Mouse (Mus musculus) liver, embryonic 11.5 days (tissue): Measurements from ENCODE around the gene Manbal. TPM values are rescaled to one million over a fixed set of nuclear protein-coding genes. Genes with fewer than 3 reads are reported as not detected.

Source experiments
- ATAC-seq: fragments of 200-750 bp; cut with Nextera tagmentation; replicated peaks from 2 replicates; pipeline ENCODE4 v1.8.0; 2017; ENCODE audit warnings: moderate number of reproducible peaks, mild to moderate bottlenecking, moderate TSS enrichment, moderate library complexity; ENCODE audit not compliant: low FRiP score
- DNase-seq: peaks from one replicate; pipeline ENCODE4 v3.0.0-alpha.2; 2017; ENCODE audit warnings: low spot score
- H3K27ac ChIP-seq: fragments of 300-500 bp; sonication (generic); 2 replicates; pipeline ENCODE4 v1.5.1; 2014; ENCODE audit warnings: mild to moderate bottlenecking, low read depth, low read length, control low read depth
- H3K27me3 ChIP-seq: fragments of 300-500 bp; sonication (generic); replicated peaks from 2 replicates; pipeline ENCODE4 v1.6.1; 2014; ENCODE audit warnings: low read length, mixed read lengths; ENCODE audit not compliant: control insufficient read depth, insufficient read depth
- H3K36me3 ChIP-seq: fragments of 300-500 bp; sonication (generic); 2 replicates; pipeline ENCODE4 v1.6.1; 2014; ENCODE audit warnings: mild to moderate bottlenecking, low read length, moderate library complexity, mixed read lengths; ENCODE audit not compliant: control insufficient read depth, insufficient read depth
- H3K4me1 ChIP-seq: fragments of 300-500 bp; sonication (generic); replicated peaks from 2 replicates; pipeline ENCODE4 v1.6.1; 2014; ENCODE audit warnings: low read length, mixed read lengths; ENCODE audit not compliant: control insufficient read depth, insufficient read depth
- H3K4me2 ChIP-seq: fragments of 300-500 bp; sonication (generic); 2 replicates; pipeline ENCODE4 v1.6.1; 2014; ENCODE audit warnings: mild to moderate bottlenecking, control low read depth, moderate library complexity
- H3K4me3 ChIP-seq: fragments of 300-500 bp; sonication (generic); 2 replicates; pipeline ENCODE4 v1.5.1; 2014; ENCODE audit warnings: low read depth, low read length, control low read depth
- H3K9ac ChIP-seq: fragments of 300-500 bp; sonication (generic); 2 replicates; pipeline ENCODE4 v1.6.1; 2014; ENCODE audit warnings: low read depth, low read length, control low read depth
- H3K9me3 ChIP-seq: fragments of 300-500 bp; sonication (generic); 2 replicates; pipeline ENCODE4 v1.6.1; 2016; ENCODE audit warnings: low read length, inconsistent platforms, mixed read lengths; ENCODE audit not compliant: control insufficient read depth
- WGBS: fragments of 180-500 bp; shearing (Covaris S2); extraction: QIAGEN DNeasy Blood & Tissue Kit; methylation state at CpG from one replicate; pipeline ENCODE4 v1.1.7; 2014; 5-methylcytosine and 5-hydroxymethylcytosine counted together
- polyA plus RNA-seq: library from polyadenylated mRNA; unstranded; fragments of >200 nt; fragmentation: Nextera tagmentation; extraction: Ambion mirVana; gene quantifications from 2 replicates; pipeline ENCODE4 v1.2.1, GENCODE M21; 2014

The Manbal gene
- polyA plus RNA-seq, 1 experiment from 2014 or later: 23.0 TPM

DNA sequence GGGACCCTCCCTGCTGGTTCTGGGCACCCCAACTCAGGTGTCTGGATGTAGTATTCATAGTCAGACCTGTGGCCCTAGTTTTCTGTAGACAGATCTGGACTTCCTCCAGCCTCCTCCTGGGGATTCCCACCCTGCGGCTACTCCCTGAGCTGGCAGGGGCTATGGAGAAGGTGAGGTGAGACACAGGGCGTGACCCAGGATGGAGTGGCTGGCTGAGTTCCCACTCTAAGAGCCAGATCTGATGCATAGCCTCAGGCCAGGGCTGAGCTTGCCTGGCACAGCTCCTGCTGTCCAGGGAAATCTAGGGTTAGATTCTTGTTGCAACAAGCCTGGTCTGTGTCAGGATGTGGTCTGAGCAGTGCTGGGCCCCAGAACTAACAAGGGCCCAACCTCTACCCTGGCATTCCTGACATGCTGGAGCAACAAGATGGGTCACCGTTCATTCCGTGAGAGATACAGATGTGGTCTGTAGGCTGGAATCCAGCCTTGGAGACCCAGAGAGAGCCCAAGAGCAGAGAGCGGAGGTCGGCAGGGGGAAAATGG, 43.8 kb downstream of the Manbal start:
- no peak overlapping the region for H3K9ac ChIP-seq
- no peaks in the 10 kb centered on the region for H3K36me3 ChIP-seq
- WGBS: 85% methylated on average over 6 of the region's 6 CpGs
- H3K27me3 ChIP-seq: no peaks in the 10 kb centered on the region
- no peak overlapping the region for H3K4me2 ChIP-seq
- H3K27ac ChIP-seq: no peak overlapping the region
- no peaks in the 10 kb centered on the region for H3K4me1 ChIP-seq
- ATAC-seq (no peak), DNase-seq (no peak)
- H3K9me3 ChIP-seq: no peaks in the 10 kb centered on the region
- H3K4me3 ChIP-seq: no peak overlapping the region

DNA sequence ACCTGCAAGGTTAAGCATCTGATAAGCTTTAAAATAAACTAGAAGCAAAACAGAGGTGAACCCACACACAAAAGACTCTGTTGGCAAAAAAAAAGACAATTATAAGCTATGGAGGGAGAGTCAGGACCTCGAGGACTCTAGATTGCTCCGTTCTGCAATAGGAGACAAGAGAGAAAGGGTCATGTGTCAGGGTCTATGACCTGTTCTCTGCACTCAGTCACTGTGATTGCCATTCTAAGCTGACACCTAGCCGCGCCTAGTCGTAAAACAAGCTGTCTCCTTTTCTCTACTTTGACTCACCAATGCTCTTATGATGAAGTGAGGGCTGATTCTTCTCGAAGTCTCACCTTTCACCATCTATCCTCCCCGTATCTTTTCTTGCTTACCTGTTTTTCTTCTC, 45.1 kb downstream of the Manbal start:
- H3K36me3 ChIP-seq: no peaks in the 10 kb centered on the region
- H3K9ac ChIP-seq: no peak overlapping the region
- no peaks in the 10 kb centered on the region for H3K4me1 ChIP-seq
- no peaks in the 10 kb centered on the region for H3K9me3 ChIP-seq
- DNase-seq (no peak), ATAC-seq (no peak)
- H3K27me3 ChIP-seq: no peaks in the 10 kb centered on the region
- H3K4me3 ChIP-seq: no peak overlapping the region
- no peak overlapping the region for H3K27ac ChIP-seq
- WGBS: 72% methylated on average over 7 of the region's 7 CpGs
- no peak overlapping the region for H3K4me2 ChIP-seq

DNA sequence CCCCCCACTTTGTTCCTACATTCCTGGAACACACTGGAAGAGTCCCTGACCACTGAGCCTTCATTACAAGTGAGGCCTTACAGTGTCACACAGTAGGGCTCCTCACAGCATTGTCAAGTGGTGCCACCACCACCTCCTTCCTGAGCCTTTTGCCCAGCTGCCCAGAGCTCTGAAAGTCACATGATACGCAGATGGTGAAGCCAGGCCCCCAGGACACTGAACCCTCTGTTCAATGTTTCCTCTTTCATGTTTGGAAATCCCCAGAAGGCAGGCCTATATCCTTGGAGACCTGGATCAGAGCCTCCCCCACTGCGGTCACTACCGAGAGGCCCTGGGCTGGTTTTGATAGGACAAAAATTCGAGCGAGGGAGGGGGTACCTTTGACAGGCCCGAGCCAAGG, 49.8 kb downstream of the Manbal start:
- no peak overlapping the region for H3K4me2 ChIP-seq
- H3K9ac ChIP-seq: no peak overlapping the region
- ATAC-seq (no peak), DNase-seq (no peak)
- WGBS: 60% methylated on average over 6 of the region's 6 CpGs
- no peaks in the 10 kb centered on the region for H3K9me3 ChIP-seq
- no peak overlapping the region for H3K4me3 ChIP-seq
- H3K27me3 ChIP-seq: peaks cover 2% of the 10 kb centered on the region
- H3K27ac ChIP-seq: no peak overlapping the region
- H3K36me3 ChIP-seq: no peaks in the 10 kb centered on the region
- H3K4me1 ChIP-seq: peaks cover 4% of the 10 kb centered on the region; the same call in 1 of the 2 replicates

DNA sequence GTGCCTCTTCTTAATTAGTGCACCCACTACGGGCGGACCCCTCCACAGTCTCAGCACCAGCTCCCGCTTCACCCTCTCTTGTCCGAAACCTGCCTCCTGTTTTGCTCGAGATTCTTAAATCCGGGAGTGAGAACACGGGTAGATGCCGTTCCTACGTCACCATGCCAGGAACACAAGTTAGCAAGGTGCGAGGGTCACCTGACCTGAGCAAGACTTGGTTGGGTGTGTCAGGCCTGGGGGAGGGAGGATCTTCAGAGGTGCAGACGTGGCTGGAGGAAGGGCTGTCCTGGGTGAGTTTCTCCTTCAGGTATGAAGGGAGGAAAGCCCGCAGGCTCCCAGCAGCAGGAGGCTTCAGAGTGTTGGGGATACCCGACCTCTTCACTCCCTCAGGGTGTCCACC, 50.8 kb downstream of the Manbal start, which contains the start of gene Src:
Gene Src (plus strand): TSS at position 239 of the 400 bp plus-strand sequence.
- no peaks in the 10 kb centered on the region for H3K36me3 ChIP-seq
- H3K9ac ChIP-seq: no peak within 1 kb of the TSS
- H3K9me3 ChIP-seq: no peaks in the 10 kb centered on the region
- no peak within 1 kb of the TSS for H3K4me3 ChIP-seq
- DNase-seq (no peak), ATAC-seq (no peak)
- H3K4me1 ChIP-seq: peaks cover 8% of the 10 kb centered on the region
- H3K4me2 ChIP-seq: no peak within 1 kb of the TSS
- H3K27me3 ChIP-seq: peaks cover 2% of the 10 kb centered on the region
- no peak within 1 kb of the TSS for H3K27ac ChIP-seq
- WGBS: 22% methylated on average over 13 of the region's 13 CpGs

DNA sequence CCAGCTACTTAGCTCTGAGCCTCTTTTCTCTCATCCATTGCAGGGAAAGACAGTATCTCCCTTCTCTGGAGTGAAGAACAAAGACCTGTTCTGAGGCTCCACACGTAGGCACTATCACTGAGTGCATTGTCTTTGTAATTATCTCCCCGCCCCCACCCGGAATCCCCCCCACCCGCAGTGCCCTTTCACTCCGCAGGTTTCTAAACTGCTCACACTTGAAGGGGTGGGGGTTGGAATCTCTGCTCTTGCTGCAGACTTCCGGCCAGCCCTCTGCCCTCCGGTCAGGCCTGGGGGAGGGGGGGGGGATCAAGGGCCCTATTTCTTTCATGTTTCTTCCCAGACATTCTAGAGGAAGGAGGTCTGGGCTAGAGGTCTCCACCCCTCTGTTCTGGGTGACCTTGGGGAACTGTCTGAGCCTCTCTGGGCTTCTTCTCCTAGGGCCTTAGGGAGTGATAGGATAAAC, 51.2 kb downstream of the Manbal start:
- no peak for DNase-seq

DNA sequence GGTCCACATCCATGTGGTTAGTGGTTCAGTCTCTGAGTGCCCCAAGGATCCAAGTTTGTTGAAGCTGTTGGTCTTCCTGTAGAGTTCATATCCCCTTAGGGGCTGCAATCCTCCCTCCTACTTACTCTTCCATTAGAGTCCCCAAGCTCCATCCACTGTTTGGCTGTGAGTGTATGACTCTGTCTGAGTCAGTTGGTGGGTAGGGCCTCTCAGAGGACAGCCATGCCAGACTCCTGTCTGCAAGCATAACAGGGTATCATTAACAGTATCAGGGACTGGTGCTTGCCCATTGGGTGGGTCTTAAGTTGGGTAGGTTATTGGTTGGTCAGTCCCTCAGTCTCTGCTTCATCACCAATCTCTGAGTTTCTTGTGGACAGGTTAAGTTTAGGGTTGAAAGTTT, 52.1 kb downstream of the Manbal start:
- ATAC-seq: no peak
- H3K36me3 ChIP-seq: no peaks in the 10 kb centered on the region
- no peak overlapping the region for H3K9ac ChIP-seq

More for the DNA sequence above, 51.2 kb downstream of the Manbal start:
- WGBS: 3% methylated on average over 7 of the region's 7 CpGs
- H3K9ac ChIP-seq: no peak overlapping the region
- H3K4me2 ChIP-seq: no peak overlapping the region
- H3K4me3 ChIP-seq: no peak overlapping the region
- H3K36me3 ChIP-seq: no peaks in the 10 kb centered on the region
- H3K4me1 ChIP-seq: peaks cover 12% of the 10 kb centered on the region
- H3K27ac ChIP-seq: no peak overlapping the region
- no peak for ATAC-seq
- H3K27me3 ChIP-seq: peaks cover 5% of the 10 kb centered on the region
- no peaks in the 10 kb centered on the region for H3K9me3 ChIP-seq

DNA sequence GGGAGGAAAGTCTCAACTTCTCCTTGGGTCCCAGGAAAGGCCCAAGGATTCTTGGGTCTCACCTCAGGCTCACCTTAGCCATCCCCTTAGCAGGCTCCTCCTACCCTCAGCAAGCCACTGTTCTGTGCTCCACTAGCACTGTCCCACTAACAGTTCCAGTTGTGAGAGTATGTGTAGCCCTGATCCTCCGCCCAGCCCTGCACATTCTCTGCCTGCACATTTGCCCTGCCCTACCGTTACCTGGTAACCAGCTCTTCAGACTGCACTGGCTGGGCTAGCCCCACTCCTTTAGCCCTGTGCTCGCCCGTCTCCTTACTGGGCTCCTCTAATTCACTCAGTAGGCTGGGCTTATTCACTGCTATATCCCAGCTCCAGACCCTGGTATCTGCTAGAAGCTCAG, 53.0 kb downstream of the Manbal start:
- 85% methylated on average over 4 of the region's 4 CpGs for WGBS
- Histone ChIP-seq H3K9me3 (no peaks in the 10 kb centered on the region), H3K27ac (no peak overlapping the region), H3K9ac (no peak overlapping the region), H3K4me3 (no peak overlapping the region), H3K27me3 (peaks cover 18% of the 10 kb centered on the region), H3K36me3 (no peaks in the 10 kb centered on the region), H3K4me2 (no peak overlapping the region), H3K4me1 (peaks cover 16% of the 10 kb centered on the region)
- ATAC-seq: no peak
- DNase-seq: no peak

More for the DNA sequence above, 52.1 kb downstream of the Manbal start:
- H3K9me3 ChIP-seq: no peaks in the 10 kb centered on the region
- DNase-seq: no peak
- no peak overlapping the region for H3K27ac ChIP-seq
- no peak overlapping the region for H3K4me3 ChIP-seq
- peaks cover 15% of the 10 kb centered on the region for H3K4me1 ChIP-seq
- H3K27me3 ChIP-seq: peaks cover 12% of the 10 kb centered on the region
- no peak overlapping the region for H3K4me2 ChIP-seq

DNA sequence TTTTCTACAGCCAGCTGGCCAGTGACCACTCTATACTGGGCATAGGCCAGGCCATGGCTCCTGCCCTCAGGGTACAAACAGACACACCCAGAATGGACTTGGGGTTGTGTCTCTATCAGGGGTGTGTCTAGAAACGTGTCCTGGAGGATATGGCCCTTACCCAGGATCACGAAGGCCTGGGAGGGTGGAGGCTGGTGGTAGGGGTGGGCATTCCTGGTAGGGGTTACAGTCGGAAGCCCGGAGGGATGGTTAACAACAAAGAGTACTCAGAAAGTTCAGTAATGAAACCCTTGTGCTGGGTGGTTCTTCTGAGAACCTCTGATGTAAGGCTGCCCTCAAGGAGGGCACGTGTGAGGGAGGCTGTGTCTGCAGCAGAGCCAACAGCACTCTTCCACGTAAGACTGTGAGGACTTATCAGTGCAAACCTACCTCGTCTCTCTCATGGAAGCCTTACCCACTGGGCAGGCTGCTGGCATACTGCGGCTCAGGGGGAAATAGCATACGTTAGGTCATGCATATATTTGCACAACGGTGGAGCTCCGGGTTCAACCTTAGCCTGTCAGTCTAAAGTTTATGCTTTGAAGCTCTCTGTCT, 54.8 kb downstream of the Manbal start:
- DNase-seq (no peak), ATAC-seq (no peak)
- Histone ChIP-seq H3K9me3 (no peaks in the 10 kb centered on the region), H3K4me2 (no peak overlapping the region), H3K36me3 (no peaks in the 10 kb centered on the region), H3K4me1 (peaks cover 20% of the 10 kb centered on the region), H3K9ac (no peak overlapping the region), H3K4me3 (no peak overlapping the region), H3K27ac (peak overlapping the region; percentile 77; the same call in 1 of the 2 replicates), H3K27me3 (peaks cover 18% of the 10 kb centered on the region)
- WGBS: 64% methylated on average over 11 of the region's 11 CpGs
